Mouse (Mus musculus) cortical plate, adult 2 months (tissue): ENCODE data around the gene Specc1. TPM values are rescaled to one million over a fixed set of nuclear protein-coding genes. Genes with fewer than 3 reads are reported as not detected.

Experiments
- H3K27ac ChIP-seq: fragments of 200-500 bp; 2 replicates; pipeline ENCODE4 v1.5.1; 2012; ENCODE audit warnings: low read length, control low read depth, inconsistent platforms; ENCODE audit not compliant: insufficient read depth
- H3K4me1 ChIP-seq: fragments of 200-500 bp; 2 replicates; pipeline ENCODE4 v1.6.1; 2011; ENCODE audit warnings: low read length; ENCODE audit not compliant: control insufficient read depth, insufficient read depth
- H3K4me3 ChIP-seq: fragments of 200-500 bp; 2 replicates; pipeline ENCODE4 v1.5.1; 2011; ENCODE audit warnings: mild to moderate bottlenecking, low read length, control low read depth; ENCODE audit not compliant: insufficient read depth
- CTCF ChIP-seq: fragments of 200-500 bp; IDR thresholded peaks from 2 replicates; pipeline ENCODE4 v1.5.1; 2011; ENCODE audit warnings: mild to moderate bottlenecking, control low read depth, low read length; ENCODE audit not compliant: insufficient read depth; ENCODE audit errors: extremely low read depth
- POLR2A ChIP-seq: fragments of 200-500 bp; IDR thresholded peaks from 2 replicates; pipeline ENCODE4 v1.6.1; 2011; ENCODE audit warnings: mild to moderate bottlenecking, low read length, control low read depth; ENCODE audit not compliant: insufficient read depth; ENCODE audit errors: extremely low read depth
- polyA plus RNA-seq: library from polyadenylated mRNA; depleted of rRNA; stranded (reverse); fragments of >200 nt; gene quantifications from 2 replicates; pipeline ENCODE4 v1.2.3, GENCODE M21; 2012

Gene Specc1
- polyA plus RNA-seq, 1 experiment = 43.2 TPM

- Histone ChIP-seq H3K4me1 (no peaks in the 10 kb centered on the region), H3K4me3 (no peak overlapping the region), H3K27ac (no peak overlapping the region)
- TF ChIP-seq POLR2A (no peak), CTCF (no peak)
These were observed 30.4 kb downstream of the Specc1 start for GRCm38 (mm10) chr11:61986939-61987338.

GRCm38 (mm10) chr11:61989647-61990046 lies 33.1 kb downstream of the Specc1 start:
- TF ChIP-seq POLR2A = no peak
- no peak for TF ChIP-seq CTCF
- no peak overlapping the region for H3K27ac ChIP-seq
- no peak overlapping the region for H3K4me3 ChIP-seq
- H3K4me1 ChIP-seq = no peaks in the 10 kb centered on the region

- Histone ChIP-seq H3K27ac (no peak overlapping the region), H3K4me1 (no peaks in the 10 kb centered on the region), H3K4me3 (no peak overlapping the region)
- TF ChIP-seq POLR2A = no peak
- no peak for TF ChIP-seq CTCF
These were observed 35.0 kb downstream of the Specc1 start for GRCm38 (mm10) chr11:61991576-61991975.

GRCm38 (mm10) chr11:61992671-61993285 lies 36.2 kb downstream of the Specc1 start:
- H3K27ac ChIP-seq = no peak overlapping the region
- H3K4me1 ChIP-seq = no peaks in the 10 kb centered on the region
- TF ChIP-seq POLR2A (no peak), CTCF (no peak)
- H3K4me3 ChIP-seq = no peak overlapping the region

GRCm38 (mm10) chr11:61999501-61999900 lies 42.9 kb downstream of the Specc1 start:
- H3K4me3 ChIP-seq = no peak overlapping the region
- H3K27ac ChIP-seq = no peak overlapping the region
- H3K4me1 ChIP-seq = peaks cover 2% of the 10 kb centered on the region
- TF ChIP-seq POLR2A (no peak), CTCF (no peak)

GRCm38 (mm10) chr11:62000099-62000498 lies 43.5 kb downstream of the Specc1 start:
- Histone ChIP-seq H3K4me1 (peaks cover 2% of the 10 kb centered on the region), H3K4me3 (no peak overlapping the region), H3K27ac (no peak overlapping the region)
- TF ChIP-seq CTCF = no peak
- TF ChIP-seq POLR2A = no peak

GRCm38 (mm10) chr11:62001977-62002376 lies 45.4 kb downstream of the Specc1 start:
- Histone ChIP-seq H3K4me1 (peaks cover 3% of the 10 kb centered on the region), H3K27ac (no peak overlapping the region), H3K4me3 (no peak overlapping the region)
- TF ChIP-seq POLR2A (no peak), CTCF (0 out of 2 replicates have a peak, but pooled peaks have one; percentile 11)

- no peak overlapping the region for H3K4me3 ChIP-seq
- TF ChIP-seq CTCF (no peak), POLR2A (no peak)
- H3K4me1 ChIP-seq = peaks cover 3% of the 10 kb centered on the region
- H3K27ac ChIP-seq = peak overlapping the region; percentile 47
These were observed 48.3 kb downstream of the Specc1 start for GRCm38 (mm10) chr11:62004881-62005240.

GRCm38 (mm10) chr11:62005241-62005910 lies 48.8 kb downstream of the Specc1 start:
- TF ChIP-seq POLR2A = peak; percentile 38; the same call in 1 of the 2 replicates
- no peak for TF ChIP-seq CTCF
- peaks cover 3% of the 10 kb centered on the region for H3K4me1 ChIP-seq
- peak overlapping the region; percentile 47 for H3K27ac ChIP-seq
- peak overlapping the region; percentile 1; the same call in 1 of the 2 replicates for H3K4me3 ChIP-seq

- TF ChIP-seq CTCF = no peak
- no peak for TF ChIP-seq POLR2A
- H3K27ac ChIP-seq = peak overlapping the region; percentile 47; the same call in 1 of the 2 replicates
- peaks cover 3% of the 10 kb centered on the region for H3K4me1 ChIP-seq
- peak overlapping the region; percentile 1; the same call in 1 of the 2 replicates for H3K4me3 ChIP-seq
These were observed 49.3 kb downstream of the Specc1 start for GRCm38 (mm10) chr11:62005911-62006260.

GRCm38 (mm10) chr11:62006680-62007079 lies 50.1 kb downstream of the Specc1 start:
- Histone ChIP-seq H3K27ac (no peak overlapping the region), H3K4me1 (peaks cover 3% of the 10 kb centered on the region), H3K4me3 (no peak overlapping the region)
- no peak for TF ChIP-seq CTCF
- no peak for TF ChIP-seq POLR2A
